Mouse (Mus musculus) erythroblast, embryonic 14.5 days (primary cell): ENCODE results near the gene Slc1a7.

Source experiments
- GATA1 ChIP-seq: IDR thresholded peaks from 2 replicates; pipeline ENCODE4 v1.6.1; 2012; ENCODE audit warnings: low read length, inconsistent platforms, mixed read lengths
- TAL1 ChIP-seq: IDR thresholded peaks from 3 replicates; pipeline ENCODE4 v1.6.1; 2012; ENCODE audit warnings: low read length, inconsistent platforms, mixed read lengths

DNA sequence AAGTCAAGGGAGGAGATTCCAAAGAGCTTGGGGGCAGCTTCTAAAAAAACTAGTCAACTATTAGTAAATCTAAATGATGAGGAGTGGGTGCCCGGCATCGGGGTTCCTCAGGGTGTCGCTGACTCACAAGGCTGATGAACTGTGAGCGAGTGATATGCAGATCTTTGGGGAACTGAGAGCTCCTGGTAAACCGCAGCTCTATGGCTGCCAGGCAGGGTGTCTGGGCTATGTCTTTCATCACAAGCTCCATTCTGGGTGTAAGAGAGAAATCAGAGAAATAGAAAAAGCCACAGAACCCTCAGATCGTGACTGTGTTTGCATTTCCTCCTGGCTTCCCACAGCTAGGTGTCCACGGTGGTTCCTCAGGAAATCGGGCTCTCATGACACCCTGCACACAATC is 20.8 kb downstream of the Slc1a7 start:
- TF ChIP-seq TAL1 (no peak), GATA1 (no peak)
